Mouse (Mus musculus) intestine, embryonic 16.5 days (tissue): ENCODE data around the gene Gm20388. TPM values are rescaled to one million over a fixed set of nuclear protein-coding genes. Genes with fewer than 3 reads are reported as not detected.
A peak's percentile ranks its signal among the peaks of the same experiment; 100 is the strongest.

Experiments used
- ATAC-seq: fragments of 200-750 bp; cut with Nextera tagmentation; 2 replicates; pipeline ENCODE4 v1.8.0; 2017; ENCODE audit warnings: moderate TSS enrichment, moderate library complexity
- H3K27ac ChIP-seq: fragments of 300-500 bp; sonication (generic); 2 replicates; pipeline ENCODE4 v1.5.1; 2014; ENCODE audit warnings: mild to moderate bottlenecking, low read length
- H3K27me3 ChIP-seq: fragments of 300-500 bp; sonication (generic); replicated peaks from 2 replicates; pipeline ENCODE4 v1.6.1; 2014; ENCODE audit warnings: low read length, control low read depth, mixed read lengths; ENCODE audit not compliant: control insufficient read depth, insufficient read depth
- H3K36me3 ChIP-seq: fragments of 300-500 bp; sonication (generic); 2 replicates; pipeline ENCODE4 v1.6.1; 2014; ENCODE audit warnings: low read length, control low read depth; ENCODE audit not compliant: control insufficient read depth, insufficient read depth
- H3K4me1 ChIP-seq: fragments of 300-500 bp; sonication (generic); 2 replicates; pipeline ENCODE4 v1.6.1; 2014; ENCODE audit warnings: low read length, control low read depth, mixed read lengths; ENCODE audit not compliant: control insufficient read depth, insufficient read depth
- H3K4me2 ChIP-seq: fragments of 300-500 bp; sonication (generic); 2 replicates; pipeline ENCODE4 v1.6.1; 2014; ENCODE audit warnings: low read depth, low read length, control low read depth
- H3K4me3 ChIP-seq: fragments of 300-500 bp; sonication (generic); 2 replicates; pipeline ENCODE4 v1.5.1; 2014; ENCODE audit warnings: mild to moderate bottlenecking, low read length
- H3K9ac ChIP-seq: fragments of 300-500 bp; sonication (generic); 2 replicates; pipeline ENCODE4 v1.6.1; 2014; ENCODE audit warnings: low read depth, low read length
- H3K9me3 ChIP-seq: fragments of 300-500 bp; sonication (generic); 2 replicates; pipeline ENCODE4 v1.6.1; 2016; ENCODE audit warnings: low read length, control low read depth; ENCODE audit not compliant: control insufficient read depth
- WGBS: fragments of 180-500 bp; shearing (Covaris S2); extraction: QIAGEN DNeasy Blood & Tissue Kit; methylation state at CpG from one replicate; pipeline ENCODE4 v1.1.7; 2014; 5-methylcytosine and 5-hydroxymethylcytosine counted together
- polyA plus RNA-seq: library from polyadenylated mRNA; unstranded; fragments of >200 nt; fragmentation: Nextera tagmentation; extraction: Ambion mirVana; gene quantifications from 2 replicates; pipeline ENCODE4 v1.2.1, GENCODE M21; 2015

Gene Gm20388
- polyA plus RNA-seq, 1 experiment from 2014 or later, result 5.8 TPM

DNA sequence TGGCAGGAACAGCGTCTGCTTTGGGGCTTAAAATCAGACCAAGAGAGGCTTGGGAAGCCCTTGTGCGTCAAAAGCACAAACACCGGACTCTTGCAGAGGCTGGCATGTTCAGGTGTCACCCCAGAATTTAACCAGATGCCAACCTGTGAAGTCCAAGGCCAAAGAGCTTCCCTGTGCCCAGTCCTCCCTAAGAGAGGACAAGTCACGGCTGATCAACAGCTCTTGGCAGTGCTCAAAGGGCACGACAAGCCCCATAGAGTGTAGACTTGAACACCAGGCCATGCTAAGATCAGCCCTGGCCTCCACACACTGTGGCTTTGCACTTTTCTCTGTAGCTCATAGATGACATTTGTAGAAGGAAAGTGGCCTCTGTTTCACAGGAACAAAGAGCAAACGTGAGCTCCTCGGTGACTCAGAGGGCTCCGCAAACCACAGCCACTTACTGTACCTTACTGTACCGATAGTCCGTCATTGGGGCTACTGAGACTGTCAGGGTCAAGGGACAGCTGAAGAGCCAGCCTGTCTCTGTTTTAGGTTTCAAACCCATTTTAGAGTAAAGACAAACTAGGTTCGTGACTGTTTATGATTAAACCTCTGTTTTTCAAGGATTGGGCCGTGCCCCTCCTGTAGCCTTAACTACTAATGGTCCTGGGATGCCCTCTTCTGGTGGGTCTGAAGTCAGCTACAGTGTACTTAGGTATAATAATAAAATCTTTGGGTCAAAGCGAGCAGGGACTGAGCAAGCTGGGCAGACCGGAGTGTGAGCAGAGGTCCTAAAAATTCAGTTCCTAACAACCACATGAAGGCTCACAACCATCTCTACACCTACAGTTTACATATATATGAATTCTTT lies 2022.3 kb downstream of the Gm20388 start:
- 84% methylated on average over 14 of the region's 14 CpGs for WGBS
- Histone ChIP-seq H3K9me3 (no peaks in the 10 kb centered on the region), H3K4me2 (no peak overlapping the region), H3K27ac (no peak overlapping the region), H3K9ac (no peak overlapping the region), H3K4me3 (no peak overlapping the region), H3K4me1 (no peaks in the 10 kb centered on the region), H3K27me3 (no peaks in the 10 kb centered on the region), H3K36me3 (no peaks in the 10 kb centered on the region)
- no peak for ATAC-seq

DNA sequence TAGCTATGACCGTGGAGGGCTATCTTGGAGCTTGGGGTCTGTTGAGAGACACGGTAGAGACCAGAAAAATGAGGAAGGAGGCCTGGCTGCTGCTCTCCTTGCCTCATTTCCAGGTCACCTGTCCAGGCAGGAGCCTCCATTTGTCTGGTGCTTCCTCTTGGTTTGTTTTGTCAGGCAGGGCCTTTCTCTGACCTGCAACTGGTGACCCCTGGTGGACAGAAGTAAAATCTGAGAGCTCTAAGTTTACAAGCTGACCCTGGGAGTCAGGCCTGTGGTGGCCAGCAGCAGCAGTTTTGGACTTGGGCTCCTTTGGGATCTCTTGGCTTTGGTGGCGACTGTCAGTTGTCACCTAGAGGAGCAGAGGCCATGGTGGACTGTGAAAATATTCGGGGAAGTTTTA lies 2023.9 kb downstream of the Gm20388 start:
- H3K4me1 ChIP-seq, result no peaks in the 10 kb centered on the region
- H3K4me3 ChIP-seq, result no peak overlapping the region
- H3K4me2 ChIP-seq, result no peak overlapping the region
- no peak for ATAC-seq
- H3K27me3 ChIP-seq, result no peaks in the 10 kb centered on the region
- no peaks in the 10 kb centered on the region for H3K9me3 ChIP-seq
- no peak overlapping the region for H3K27ac ChIP-seq
- H3K9ac ChIP-seq, result no peak overlapping the region
- H3K36me3 ChIP-seq, result no peaks in the 10 kb centered on the region
- 40% methylated on average over 4 of the region's 4 CpGs for WGBS

GRCm38 (mm10) chr8:121934923-121935322 lies 2024.3 kb downstream of the Gm20388 start:
- ATAC-seq, result no peak
- no peaks in the 10 kb centered on the region for H3K27me3 ChIP-seq
- no peaks in the 10 kb centered on the region for H3K4me1 ChIP-seq
- no peaks in the 10 kb centered on the region for H3K36me3 ChIP-seq
- no peak overlapping the region for H3K4me2 ChIP-seq
- no peak overlapping the region for H3K4me3 ChIP-seq
- H3K27ac ChIP-seq, result no peak overlapping the region
- H3K9ac ChIP-seq, result no peak overlapping the region
- no peaks in the 10 kb centered on the region for H3K9me3 ChIP-seq

DNA sequence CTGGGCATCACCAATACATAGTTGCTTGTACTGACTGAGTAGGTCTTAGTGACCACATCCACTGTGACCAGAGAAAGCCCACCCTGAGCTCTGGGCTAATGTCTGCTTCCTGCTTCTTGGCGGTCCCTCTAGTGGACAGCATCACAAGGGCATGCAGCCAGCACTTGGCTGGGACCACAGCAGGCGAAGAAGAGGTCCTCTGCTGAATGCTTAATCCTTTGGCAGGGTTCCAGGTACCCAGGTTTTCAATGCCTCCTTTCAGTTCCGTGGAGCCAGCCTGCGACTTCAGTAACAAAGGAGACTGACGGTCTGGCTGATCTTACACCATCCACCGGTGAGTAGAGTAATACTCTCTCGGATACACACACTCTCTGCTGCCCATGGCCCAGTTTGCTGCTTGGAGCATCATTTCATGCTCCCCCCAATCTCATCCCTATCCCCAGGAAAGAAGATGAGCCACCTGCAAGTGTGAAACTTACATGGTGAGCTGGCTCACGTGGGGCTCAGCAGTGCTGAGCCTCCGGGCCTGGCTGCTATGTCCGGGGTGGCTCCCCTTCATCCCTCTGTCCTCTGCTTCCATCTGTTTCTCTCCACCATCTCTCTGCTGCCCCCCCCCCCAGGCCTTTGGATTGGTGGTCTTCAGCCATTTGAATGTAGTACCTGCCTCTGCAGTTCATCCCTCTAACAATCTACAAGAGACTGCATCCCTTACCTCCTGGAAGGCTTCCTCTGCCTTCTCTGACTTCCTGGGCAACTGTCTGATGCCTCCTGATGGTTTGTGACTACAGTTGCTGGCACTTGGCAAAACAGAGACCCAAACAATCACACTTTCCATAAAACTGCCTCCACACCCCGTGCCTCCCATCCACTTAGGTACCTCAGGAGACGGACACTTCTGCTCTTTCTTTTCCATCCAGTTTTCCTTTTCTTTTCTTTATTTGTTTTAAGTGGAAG lies 2025.0 kb downstream of the Gm20388 start:
- 54% methylated on average over 12 of the region's 12 CpGs for WGBS
- ATAC-seq, result no peak
- H3K9ac ChIP-seq, result no peak overlapping the region
- H3K36me3 ChIP-seq, result no peaks in the 10 kb centered on the region
- no peaks in the 10 kb centered on the region for H3K4me1 ChIP-seq
- H3K27me3 ChIP-seq, result no peaks in the 10 kb centered on the region
- H3K9me3 ChIP-seq, result no peaks in the 10 kb centered on the region
- no peak overlapping the region for H3K27ac ChIP-seq
- no peak overlapping the region for H3K4me3 ChIP-seq
- H3K4me2 ChIP-seq, result no peak overlapping the region

GRCm38 (mm10) chr8:121936391-121936790 lies 2025.8 kb downstream of the Gm20388 start:
- Histone ChIP-seq H3K27me3 (no peaks in the 10 kb centered on the region), H3K27ac (no peak overlapping the region), H3K9me3 (no peaks in the 10 kb centered on the region), H3K4me2 (no peak overlapping the region), H3K9ac (no peak overlapping the region), H3K36me3 (no peaks in the 10 kb centered on the region), H3K4me1 (no peaks in the 10 kb centered on the region), H3K4me3 (no peak overlapping the region)
- ATAC-seq, result peak; percentile 36; the same call in 1 of the 2 replicates
- WGBS, result 53% methylated on average over 14 of the region's 14 CpGs

DNA sequence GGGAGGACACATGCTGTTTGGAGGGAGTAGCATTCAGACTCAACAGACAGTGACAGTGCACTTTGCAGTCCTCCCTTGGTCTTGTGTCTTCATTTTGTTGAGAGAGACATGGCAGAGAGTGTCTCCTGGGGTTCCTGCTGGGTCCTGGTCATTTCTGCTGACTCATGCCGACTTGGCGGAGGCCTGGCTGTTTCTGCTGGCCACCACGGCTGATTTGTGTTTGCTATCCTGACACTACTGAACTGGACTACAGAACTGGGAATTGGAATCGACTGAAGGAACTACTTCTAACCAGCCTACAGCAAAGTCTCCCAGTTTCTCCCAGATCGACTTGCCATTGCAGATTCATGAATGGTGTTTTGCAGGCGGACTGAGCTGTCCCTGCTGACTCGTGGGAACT lies 2028.1 kb downstream of the Gm20388 start:
- H3K27ac ChIP-seq, result no peak overlapping the region
- WGBS, result 81% methylated on average over 7 of the region's 7 CpGs
- H3K4me2 ChIP-seq, result no peak overlapping the region
- ATAC-seq, result no peak
- no peaks in the 10 kb centered on the region for H3K4me1 ChIP-seq
- no peak overlapping the region for H3K9ac ChIP-seq
- H3K36me3 ChIP-seq, result no peaks in the 10 kb centered on the region
- no peaks in the 10 kb centered on the region for H3K27me3 ChIP-seq
- no peak overlapping the region for H3K4me3 ChIP-seq
- no peaks in the 10 kb centered on the region for H3K9me3 ChIP-seq

- H3K4me2 ChIP-seq, result no peak overlapping the region
- H3K4me1 ChIP-seq, result peaks cover 7% of the 10 kb centered on the region
- no peak overlapping the region for H3K27ac ChIP-seq
- H3K27me3 ChIP-seq, result no peaks in the 10 kb centered on the region
- ATAC-seq, result no peak
- no peak overlapping the region for H3K4me3 ChIP-seq
- 36% methylated on average over 2 of the region's 2 CpGs for WGBS
- H3K9ac ChIP-seq, result no peak overlapping the region
- H3K9me3 ChIP-seq, result no peaks in the 10 kb centered on the region
- no peaks in the 10 kb centered on the region for H3K36me3 ChIP-seq
These were observed 2032.5 kb downstream of the Gm20388 start for GRCm38 (mm10) chr8:121943057-121943540.

- H3K4me3 ChIP-seq, result no peak overlapping the region
- H3K9me3 ChIP-seq, result no peaks in the 10 kb centered on the region
- 79% methylated on average over 8 of the region's 8 CpGs for WGBS
- H3K27me3 ChIP-seq, result no peaks in the 10 kb centered on the region
- H3K4me2 ChIP-seq, result no peak overlapping the region
- peaks cover 13% of the 10 kb centered on the region for H3K4me1 ChIP-seq
- no peak for ATAC-seq
- H3K36me3 ChIP-seq, result no peaks in the 10 kb centered on the region
- peak overlapping the region; percentile 24; the same call in 1 of the 2 replicates for H3K9ac ChIP-seq
- no peak overlapping the region for H3K27ac ChIP-seq
These were observed 2033.1 kb downstream of the Gm20388 start for GRCm38 (mm10) chr8:121943716-121944115.

GRCm38 (mm10) chr8:121944831-121945230 lies 2034.2 kb downstream of the Gm20388 start, which contains the start of gene Car5a:
TSS of gene Car5a (minus strand) at chr8:121944904.
- Histone ChIP-seq H3K36me3 (no peaks in the 10 kb centered on the region), H3K27ac (no peak within 1 kb of the TSS), H3K27me3 (no peaks in the 10 kb centered on the region), H3K9me3 (no peaks in the 10 kb centered on the region), H3K9ac (peak within 1 kb of the TSS; percentile 24; the same call in 1 of the 2 replicates), H3K4me3 (no peak within 1 kb of the TSS), H3K4me2 (no peak within 1 kb of the TSS), H3K4me1 (peaks cover 18% of the 10 kb centered on the region)
- no peak for ATAC-seq
